Mouse (Mus musculus) heart, embryonic 14.5 days (tissue): ENCODE data around the gene Slc46a1. TPM values are rescaled to one million over a fixed set of nuclear protein-coding genes. Genes with fewer than 3 reads are reported as not detected.

Experiments
- ATAC-seq: fragments of 200-750 bp; cut with Nextera tagmentation; 2 replicates; pipeline ENCODE4 v1.8.0; 2017; ENCODE audit warnings: low read depth, moderate TSS enrichment; ENCODE audit not compliant: insufficient number of reproducible peaks, insufficient read depth, low FRiP score
- H3K27ac ChIP-seq, 2 experiments: fragments of 200-500 bp in 1 of 2; fragments of 300-500 bp in 1 of 2; sonication (generic) in 1 of 2; replicated peaks in 1 of 2; 2 replicates each; pipeline ENCODE4 v1.5.1; 2012 to 2014; ENCODE audit warnings: low read depth in 2 of 2, low read length in 2 of 2, control low read depth in 1 of 2, mild to moderate bottlenecking in 1 of 2, mixed read lengths in 1 of 2; ENCODE audit not compliant: control insufficient read depth in 1 of 2, insufficient read depth in 1 of 2
- H3K27me3 ChIP-seq: fragments of 300-500 bp; sonication (generic); 2 replicates; pipeline ENCODE4 v1.6.1; 2014; ENCODE audit warnings: mild to moderate bottlenecking, low read length, control low read depth; ENCODE audit not compliant: control insufficient read depth, insufficient read depth
- H3K36me3 ChIP-seq: fragments of 300-500 bp; sonication (generic); 2 replicates; pipeline ENCODE4 v1.6.1; 2014; ENCODE audit warnings: mild to moderate bottlenecking, control low read depth, low read length, mixed read lengths; ENCODE audit not compliant: control insufficient read depth, insufficient read depth
- H3K4me1 ChIP-seq, 2 experiments: fragments of 200-500 bp in 1 of 2; fragments of 300-500 bp in 1 of 2; sonication (generic) in 1 of 2; 2 replicates each; pipeline ENCODE4 v1.6.1; 2012 to 2014; ENCODE audit warnings: low read length in 2 of 2, control low read depth in 1 of 2, mixed read lengths in 1 of 2; ENCODE audit not compliant: control insufficient read depth in 2 of 2, insufficient read depth in 2 of 2
- H3K4me2 ChIP-seq: fragments of 300-500 bp; sonication (generic); 2 replicates; pipeline ENCODE4 v1.6.1; 2014; ENCODE audit warnings: mild to moderate bottlenecking, low read length
- H3K4me3 ChIP-seq, 2 experiments: fragments of 200-500 bp in 1 of 2; fragments of 300-500 bp in 1 of 2; sonication (generic) in 1 of 2; 2 replicates each; pipeline ENCODE4 v1.5.1; 2012 to 2014; ENCODE audit warnings: low read length in 2 of 2, mild to moderate bottlenecking in 2 of 2, control low read depth in 1 of 2, low read depth in 1 of 2, moderate library complexity in 1 of 2; ENCODE audit not compliant: control insufficient read depth in 1 of 2, insufficient read depth in 1 of 2
- H3K9ac ChIP-seq: fragments of 300-500 bp; sonication (generic); 2 replicates; pipeline ENCODE4 v1.6.1; 2014; ENCODE audit warnings: mild to moderate bottlenecking, low read length
- H3K9me3 ChIP-seq: fragments of 300-500 bp; sonication (generic); 2 replicates; pipeline ENCODE4 v1.6.1; 2016; ENCODE audit warnings: low read length, control low read depth; ENCODE audit not compliant: control insufficient read depth
- WGBS: fragments of 180-500 bp; shearing (Covaris S2); extraction: QIAGEN DNeasy Blood & Tissue Kit; methylation state at CpG from one replicate; pipeline ENCODE4 v1.1.7; 2014; 5-methylcytosine and 5-hydroxymethylcytosine counted together
- polyA plus RNA-seq: library from polyadenylated mRNA; unstranded; fragments of >200 nt; fragmentation: Nextera tagmentation; extraction: Ambion mirVana; gene quantifications from 2 replicates; pipeline ENCODE4 v1.2.1, GENCODE M21; 2014

Gene Slc46a1
- polyA plus RNA-seq, 1 experiment from 2014 or later = 8.1 TPM

DNA sequence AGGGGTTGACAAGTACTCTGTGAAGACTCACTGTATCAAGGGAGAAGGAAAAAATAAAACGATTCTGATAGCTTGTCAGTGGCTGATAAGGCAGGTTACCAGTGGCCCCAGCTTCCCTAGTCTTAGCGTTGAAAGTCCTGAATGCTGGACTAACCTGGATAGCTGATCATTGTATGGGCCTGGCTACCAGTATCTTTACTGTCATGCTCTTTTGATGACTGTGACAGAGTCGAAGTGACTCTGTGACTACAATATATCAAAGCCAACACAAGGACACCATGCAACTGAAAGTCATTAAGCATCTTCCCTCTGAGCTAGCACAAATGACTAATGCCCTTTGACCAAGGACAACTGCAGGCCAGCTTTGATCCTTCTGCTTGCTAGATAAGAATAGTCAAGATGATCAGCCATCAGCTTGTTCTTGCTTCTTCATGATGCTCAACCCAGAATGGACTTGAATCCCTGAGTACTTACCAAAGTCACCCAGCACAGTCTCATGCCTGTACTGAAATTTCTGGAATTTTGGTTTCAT is 27.0 kb upstream of the Slc46a1 start:
- Histone ChIP-seq H3K4me2 (no peak overlapping the region), H3K27me3 (no peaks in the 10 kb centered on the region), H3K27ac (no peak overlapping the region), H3K4me3 (no peak overlapping the region), H3K4me1 (peaks cover 4 to 9% of the 10 kb centered on the region in 2 experiments; a peak in 2 of 4 replicates), H3K9me3 (no peaks in the 10 kb centered on the region), H3K9ac (no peak overlapping the region), H3K36me3 (no peaks in the 10 kb centered on the region)
- no peak for ATAC-seq
- 43% methylated on average over 3 of the region's 3 CpGs for WGBS

DNA sequence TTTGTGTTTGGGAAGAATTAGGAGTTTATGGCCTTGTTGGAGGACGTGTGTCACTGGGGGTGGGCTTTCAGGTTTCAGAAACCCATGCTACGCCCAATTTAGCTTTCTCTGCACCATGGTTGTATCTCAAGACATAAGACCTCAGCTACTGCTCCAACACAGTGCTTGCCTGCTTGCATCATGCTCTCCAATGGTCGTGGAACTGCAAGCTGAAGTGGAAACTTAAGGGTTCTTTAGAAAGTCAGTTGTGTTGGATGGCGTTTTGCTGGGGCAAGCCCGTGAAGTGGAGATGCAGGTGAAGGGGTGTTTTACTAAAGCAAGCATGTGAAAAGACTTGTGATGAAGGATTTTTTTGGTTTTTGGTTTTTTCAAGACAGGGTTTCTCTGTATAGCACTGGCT is 22.4 kb upstream of the Slc46a1 start:
- no peaks in the 10 kb centered on the region for H3K4me1 ChIP-seq
- H3K9me3 ChIP-seq = no peaks in the 10 kb centered on the region
- no peak for ATAC-seq
- H3K27ac ChIP-seq = no peak overlapping the region
- H3K4me3 ChIP-seq = no peak overlapping the region
- no peaks in the 10 kb centered on the region for H3K27me3 ChIP-seq
- no peak overlapping the region for H3K9ac ChIP-seq
- H3K4me2 ChIP-seq = no peak overlapping the region
- 73% methylated on average over 5 of the region's 5 CpGs for WGBS
- H3K36me3 ChIP-seq = no peaks in the 10 kb centered on the region

DNA sequence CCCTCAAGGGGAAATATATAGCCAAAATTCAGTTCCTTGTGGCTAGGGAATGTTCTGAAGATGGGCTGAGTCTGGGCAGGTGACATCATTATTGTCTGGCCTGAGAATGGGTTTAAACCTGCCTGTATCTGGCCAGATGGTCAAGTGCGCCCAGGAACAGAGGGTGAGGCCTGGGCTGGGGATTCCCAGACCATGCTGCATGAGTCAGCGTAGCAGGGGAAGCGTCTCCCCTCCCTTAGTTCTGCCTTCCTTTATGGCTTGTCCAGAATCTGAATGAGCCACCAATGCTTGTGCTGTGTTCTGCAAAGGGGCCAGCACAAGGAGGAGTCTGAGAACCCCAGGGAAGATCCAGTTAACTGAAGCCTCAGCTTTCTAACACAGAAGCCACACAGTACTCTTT is 18.3 kb upstream of the Slc46a1 start:
- H3K4me2 ChIP-seq = no peak overlapping the region
- H3K9me3 ChIP-seq = no peaks in the 10 kb centered on the region
- no peak overlapping the region for H3K27ac ChIP-seq
- H3K9ac ChIP-seq = no peak overlapping the region
- WGBS = 60% methylated on average over 3 of the region's 3 CpGs
- H3K36me3 ChIP-seq = no peaks in the 10 kb centered on the region
- no peaks in the 10 kb centered on the region for H3K27me3 ChIP-seq
- ATAC-seq = no peak
- no peak overlapping the region for H3K4me3 ChIP-seq
- H3K4me1 ChIP-seq = no peaks in the 10 kb centered on the region

DNA sequence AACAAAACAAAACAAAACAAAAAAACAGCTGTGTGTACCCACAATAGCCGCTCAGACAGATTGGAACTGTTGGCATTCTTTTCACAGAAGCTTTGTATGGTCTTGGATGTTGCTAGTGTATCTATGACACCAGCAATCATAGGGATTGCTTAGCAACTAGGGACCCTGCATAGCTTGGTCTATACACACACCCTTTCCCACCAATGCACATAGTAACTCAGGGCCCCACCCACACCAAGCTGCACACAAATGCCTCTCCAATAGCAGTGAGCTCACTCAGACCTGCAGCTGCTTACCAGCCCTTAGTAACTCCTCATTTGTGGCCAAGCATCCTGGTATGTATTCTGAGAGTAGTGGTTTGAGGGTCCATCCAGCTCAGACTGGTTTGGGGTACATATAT is 17.3 kb upstream of the Slc46a1 start:
- H3K9me3 ChIP-seq = no peaks in the 10 kb centered on the region
- no peak for ATAC-seq
- H3K9ac ChIP-seq = no peak overlapping the region
- H3K36me3 ChIP-seq = no peaks in the 10 kb centered on the region
- no peak overlapping the region for H3K4me2 ChIP-seq
- no peaks in the 10 kb centered on the region for H3K27me3 ChIP-seq
- no peaks in the 10 kb centered on the region for H3K4me1 ChIP-seq
- no peak overlapping the region for H3K27ac ChIP-seq
- WGBS = 93% methylated on average over 1 of the region's 1 CpGs
- H3K4me3 ChIP-seq = no peak overlapping the region

DNA sequence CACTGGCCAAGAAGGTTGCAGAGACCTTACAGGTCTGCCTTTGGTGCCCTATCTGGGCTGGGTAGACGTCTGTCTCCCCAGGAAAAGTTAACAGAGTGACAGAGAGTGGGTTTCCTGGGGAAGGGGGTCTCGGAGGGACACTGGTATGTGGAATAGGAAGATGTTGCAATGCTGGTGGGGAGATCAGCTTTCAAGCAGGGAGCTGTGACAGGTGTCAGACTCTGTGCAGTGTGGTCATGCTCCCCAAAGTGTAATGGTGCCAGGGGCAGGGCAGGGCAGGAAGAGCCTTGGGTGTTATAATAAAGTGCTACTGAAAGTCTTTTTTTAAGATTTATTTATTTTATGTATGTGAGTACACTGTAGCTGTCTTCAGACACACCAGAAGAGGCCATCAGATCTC is 15.2 kb upstream of the Slc46a1 start:
- H3K36me3 ChIP-seq = no peaks in the 10 kb centered on the region
- ATAC-seq = no peak
- H3K4me3 ChIP-seq = no peak overlapping the region
- H3K4me2 ChIP-seq = no peak overlapping the region
- H3K27me3 ChIP-seq = no peaks in the 10 kb centered on the region
- H3K27ac ChIP-seq = no peak overlapping the region
- H3K4me1 ChIP-seq = no peaks in the 10 kb centered on the region
- 30% methylated on average over 2 of the region's 2 CpGs for WGBS
- peaks cover 2% of the 10 kb centered on the region; the same call in 1 of the 2 replicates for H3K9me3 ChIP-seq
- H3K9ac ChIP-seq = no peak overlapping the region

DNA sequence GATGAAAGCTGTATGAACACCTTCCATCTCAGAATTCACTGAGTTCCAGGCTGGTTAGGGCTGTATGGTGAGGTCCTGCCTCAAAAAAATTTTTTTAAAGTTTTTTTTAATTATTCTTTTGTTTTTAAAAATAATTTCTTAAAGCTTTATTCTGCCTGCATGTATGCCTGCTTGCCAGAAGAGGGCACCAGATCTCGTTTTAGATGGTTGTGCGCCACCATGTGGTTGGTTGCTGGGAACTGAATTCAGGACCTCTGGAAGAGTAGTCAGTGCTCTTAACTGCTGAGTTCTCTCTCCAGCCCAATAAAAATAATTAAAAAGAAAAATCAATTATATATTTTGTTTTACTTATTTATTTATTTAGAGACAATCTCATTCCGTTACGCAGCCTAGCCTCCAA is 11.8 kb upstream of the Slc46a1 start:
- 10% methylated on average over 4 of the region's 4 CpGs for WGBS
- Histone ChIP-seq H3K4me1 (no peaks in the 10 kb centered on the region; a peak in 1 of 4 replicates), H3K27ac (no peak overlapping the region), H3K4me2 (no peak overlapping the region), H3K9me3 (peaks cover 2% of the 10 kb centered on the region; the same call in 1 of the 2 replicates), H3K27me3 (no peaks in the 10 kb centered on the region), H3K4me3 (no peak overlapping the region), H3K9ac (no peak overlapping the region), H3K36me3 (no peaks in the 10 kb centered on the region)
- ATAC-seq = no peak

DNA sequence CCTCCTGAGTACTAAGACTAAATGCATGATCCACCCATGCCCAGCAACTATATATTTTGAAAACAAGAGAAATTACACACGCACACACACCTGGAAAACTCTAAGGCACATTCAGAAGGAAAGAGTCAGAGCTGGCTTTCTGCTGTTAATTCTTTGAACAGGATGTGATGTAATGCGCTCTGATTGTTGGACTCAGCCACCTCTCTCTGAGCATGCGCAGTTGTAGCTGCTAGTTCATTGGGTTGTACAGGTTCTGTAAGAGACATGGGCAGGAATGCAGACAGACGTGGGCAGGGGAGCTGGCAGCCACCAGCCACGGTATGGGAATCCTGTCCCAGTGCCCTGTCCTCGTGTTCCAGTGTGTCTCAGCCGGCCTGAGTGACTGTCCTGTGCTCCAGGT is 11.2 kb upstream of the Slc46a1 start:
- no peak overlapping the region for H3K9ac ChIP-seq
- peaks cover 2% of the 10 kb centered on the region; the same call in 1 of the 2 replicates for H3K9me3 ChIP-seq
- WGBS = 69% methylated on average over 7 of the region's 7 CpGs
- ATAC-seq = no peak
- H3K4me1 ChIP-seq = no peaks in the 10 kb centered on the region; a peak in 1 of 4 replicates
- H3K4me3 ChIP-seq = no peak overlapping the region
- no peaks in the 10 kb centered on the region for H3K27me3 ChIP-seq
- H3K36me3 ChIP-seq = no peaks in the 10 kb centered on the region
- no peak overlapping the region for H3K27ac ChIP-seq
- no peak overlapping the region for H3K4me2 ChIP-seq

DNA sequence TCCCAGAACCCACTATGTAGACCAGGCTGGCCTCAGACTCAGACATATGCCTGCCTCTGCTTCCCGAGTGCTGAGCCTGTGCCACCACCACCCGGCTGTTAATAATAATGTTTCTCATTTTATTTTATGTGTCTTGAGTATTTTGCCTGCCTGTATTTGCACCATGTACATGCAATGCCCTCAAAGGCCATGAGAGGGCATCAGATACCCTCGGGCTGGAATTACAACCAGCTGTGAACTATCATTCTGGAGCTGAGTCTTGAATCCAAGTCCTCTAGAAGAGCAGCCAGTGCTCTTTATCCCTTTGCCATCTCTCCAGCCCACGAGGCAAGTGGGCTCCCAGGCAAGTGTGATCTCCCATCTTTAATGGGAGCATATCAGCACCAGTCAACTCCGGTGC is 10.2 kb upstream of the Slc46a1 start:
- Histone ChIP-seq H3K4me2 (no peak overlapping the region), H3K9me3 (peaks cover 2% of the 10 kb centered on the region; the same call in 1 of the 2 replicates), H3K27ac (no peak overlapping the region), H3K36me3 (no peaks in the 10 kb centered on the region), H3K4me1 (no peaks in the 10 kb centered on the region; a peak in 1 of 4 replicates), H3K9ac (no peak overlapping the region), H3K4me3 (no peak overlapping the region), H3K27me3 (no peaks in the 10 kb centered on the region)
- 27% methylated on average over 5 of the region's 5 CpGs for WGBS
- ATAC-seq = no peak
